Mouse (Mus musculus) liver, embryonic 14.5 days (tissue): ENCODE measurements at regions not wholly inside any gene's neighbourhood (a gene's known extent, or its start where the extent isn't known, plus 50 kb on each side); places are given as distances from the start of the nearest gene placed in this dataset.

Source experiments
- CTCF ChIP-seq: IDR thresholded peaks from 2 replicates; pipeline ENCODE4 v1.5.1; 2016; ENCODE audit warnings: antibody characterized with exemption, low read depth, control low read depth
- EP300 ChIP-seq: IDR thresholded peaks from 2 replicates; pipeline ENCODE4 v1.6.1; 2016; ENCODE audit warnings: antibody characterized with exemption, low read depth

DNA sequence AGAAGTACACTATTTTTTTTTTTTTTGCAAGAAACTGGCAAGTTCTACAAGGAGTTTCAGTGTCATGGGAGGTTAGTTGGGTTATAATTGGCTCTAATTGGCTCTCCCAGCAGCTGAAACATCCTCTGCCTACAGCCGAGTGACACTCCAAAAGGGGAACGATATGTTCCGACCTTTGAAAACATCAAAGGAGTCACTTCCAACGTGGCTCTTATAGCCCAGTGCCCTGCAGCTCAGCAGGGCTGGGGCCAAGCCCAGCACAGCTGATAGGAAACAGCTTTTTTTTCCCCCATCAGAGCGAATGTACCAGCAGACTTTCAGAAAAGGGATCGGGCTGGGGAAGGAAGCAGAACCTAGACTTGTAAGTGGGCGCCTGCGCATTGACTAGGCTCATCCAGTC lies 64.4 kb downstream of the Spata19 start:
- no peak for TF ChIP-seq EP300
- TF ChIP-seq CTCF = no peak
